8 mouse cellular contexts compared by ENCODE assay signal in genomic region chr8:77490095-77490781, GRCm38 (mm10). TPM values are rescaled to one million over a fixed set of nuclear protein-coding genes. Genes with fewer than 3 reads are reported as not detected.
DNase-seq lines count a peak whose midpoint lies in the region; ATAC-seq and TF ChIP-seq lines count a peak whose summit lies in the region.

No protein-coding gene starts in this region.

- no peak; the same call in 1 of the 2 replicates for ATAC-seq in embryonic facial prominence, embryonic 13.5 days (ENCODE audit: insufficient number of reproducible peaks, insufficient read depth, low FRiP score, low TSS enrichment, low read depth)
- no peak for ATAC-seq in liver, embryonic 11.5 days (replicated peaks; ENCODE audit: low FRiP score)
- peak; percentile 84 for ATAC-seq in stomach, postnatal 0 days (ENCODE audit: low FRiP score, low TSS enrichment)
- no peak for ATAC-seq in erythroblast, adult 5-6 weeks (replicated peaks; ENCODE audit: low FRiP score, poor library complexity, severe bottlenecking)
- ATAC-seq in forebrain, embryonic 11.5 days (replicated peaks; ENCODE audit: low FRiP score) = no peak

- TF ChIP-seq EP300 in stomach, postnatal 0 days (optimal IDR thresholded peaks at IDR 0.05) = peak; percentile 79

- H3K27me3 ChIP-seq in embryonic facial prominence, embryonic 13.5 days = no peaks in the 10 kb centered on the region
- no peaks in the 10 kb centered on the region for H3K27me3 ChIP-seq in liver, embryonic 11.5 days (replicated peaks; ENCODE audit: control insufficient read depth, insufficient read depth, low read length)
- H3K27me3 ChIP-seq in stomach, postnatal 0 days (ENCODE audit: control insufficient read depth, insufficient read depth, low read length) = no peaks in the 10 kb centered on the region
- no peaks in the 10 kb centered on the region for H3K27me3 ChIP-seq in forebrain, embryonic 11.5 days (ENCODE audit: control insufficient read depth, insufficient read depth, low read length)

- no peak overlapping the region for H3K4me3 ChIP-seq in embryonic facial prominence, embryonic 13.5 days
- no peak overlapping the region for H3K4me3 ChIP-seq in liver, embryonic 11.5 days (ENCODE audit: low read depth, low read length)
- no peak overlapping the region for H3K4me3 ChIP-seq in stomach, postnatal 0 days (ENCODE audit: low read depth, low read length)
- H3K4me3 ChIP-seq in forebrain, embryonic 11.5 days (ENCODE audit: low read depth, low read length) = no peak overlapping the region

- H3K9ac ChIP-seq in embryonic facial prominence, embryonic 13.5 days = no peak overlapping the region
- no peak overlapping the region for H3K9ac ChIP-seq in liver, embryonic 11.5 days (ENCODE audit: low read depth, low read length)
- no peak overlapping the region for H3K9ac ChIP-seq in stomach, postnatal 0 days (ENCODE audit: low read length)
- H3K9ac ChIP-seq in forebrain, embryonic 11.5 days (ENCODE audit: low read length) = no peak overlapping the region

- WGBS in embryonic facial prominence, embryonic 13.5 days = 27% methylated on average over 4 of the region's 4 CpGs
- 50% methylated on average over 4 of the region's 4 CpGs for WGBS in liver, embryonic 11.5 days
- 24% methylated on average over 4 of the region's 4 CpGs for WGBS in stomach, postnatal 0 days
- 81% methylated on average over 4 of the region's 4 CpGs for WGBS in forebrain, embryonic 11.5 days

- H3K4me1 ChIP-seq in embryonic facial prominence, embryonic 13.5 days = peaks cover 54% of the 10 kb centered on the region
- H3K4me1 ChIP-seq in liver, embryonic 11.5 days (replicated peaks; ENCODE audit: control insufficient read depth, insufficient read depth, low read length) = peaks cover 68% of the 10 kb centered on the region
- H3K4me1 ChIP-seq in stomach, postnatal 0 days (replicated peaks; ENCODE audit: control insufficient read depth, insufficient read depth) = peaks cover 22% of the 10 kb centered on the region
- H3K4me1 ChIP-seq in forebrain, embryonic 11.5 days (replicated peaks; ENCODE audit: control insufficient read depth, insufficient read depth, low read length) = no peaks in the 10 kb centered on the region

- H3K9me3 ChIP-seq in embryonic facial prominence, embryonic 13.5 days = no peaks in the 10 kb centered on the region
- H3K9me3 ChIP-seq in liver, embryonic 11.5 days (ENCODE audit: control insufficient read depth, low read length) = no peaks in the 10 kb centered on the region
- no peaks in the 10 kb centered on the region for H3K9me3 ChIP-seq in stomach, postnatal 0 days (ENCODE audit: control insufficient read depth, low read length)
- H3K9me3 ChIP-seq in forebrain, embryonic 11.5 days (ENCODE audit: control insufficient read depth, low read length) = no peaks in the 10 kb centered on the region

- no peak overlapping the region for H3K4me2 ChIP-seq in embryonic facial prominence, embryonic 13.5 days
- H3K4me2 ChIP-seq in liver, embryonic 11.5 days = no peak overlapping the region
- no peak overlapping the region for H3K4me2 ChIP-seq in stomach, postnatal 0 days (replicated peaks; ENCODE audit: low read depth)
- H3K4me2 ChIP-seq in forebrain, embryonic 11.5 days (ENCODE audit: low read depth, low read length, severe bottlenecking) = no peak overlapping the region

- TF ChIP-seq CTCF in stomach, postnatal 0 days (IDR thresholded peaks at IDR 0.05; ENCODE audit: low read depth) = no peak

- no peaks in the 10 kb centered on the region for H3K36me3 ChIP-seq in embryonic facial prominence, embryonic 13.5 days
- no peaks in the 10 kb centered on the region for H3K36me3 ChIP-seq in liver, embryonic 11.5 days (ENCODE audit: control insufficient read depth, insufficient read depth, low read length)
- no peaks in the 10 kb centered on the region for H3K36me3 ChIP-seq in stomach, postnatal 0 days (ENCODE audit: control insufficient read depth, insufficient read depth, low read length)
- no peaks in the 10 kb centered on the region for H3K36me3 ChIP-seq in forebrain, embryonic 11.5 days (ENCODE audit: control insufficient read depth, insufficient read depth, low read length)

- intact Hi-C loops in heart, postnatal 10 days (cut with DNase I) = no loop called here

- peak overlapping the region; percentile 51 for H3K27ac ChIP-seq in embryonic facial prominence, embryonic 13.5 days
- peak overlapping the region; percentile 47; the same call in 1 of the 2 replicates for H3K27ac ChIP-seq in liver, embryonic 11.5 days (ENCODE audit: low read depth, low read length)
- peak overlapping the region; percentile 86 for H3K27ac ChIP-seq in stomach, postnatal 0 days (replicated peaks)
- no peak overlapping the region for H3K27ac ChIP-seq in forebrain, embryonic 11.5 days (ENCODE audit: low read depth, low read length)

- DNase-seq in layer of hippocampus, adult 18-20 months (ENCODE audit: low spot score in 2 of 2) = peak; percentile 42 to 57
- no peak for DNase-seq in layer of hippocampus, postnatal 25 days (ENCODE audit: extremely low spot score in 1 of 2, low spot score in 1 of 2)
- DNase-seq in heart, postnatal 10 days = peak; percentile 68 to 69
- no peak for DNase-seq in liver, embryonic 11.5 days (ENCODE audit: low spot score)
- peak; percentile 32 for DNase-seq in stomach, postnatal 0 days (ENCODE audit: low spot score)
- no peak for DNase-seq in forebrain, embryonic 11.5 days (ENCODE audit: low spot score)

RNA-seq across cellular contexts. Expression of gene Arhgap10, which starts 27.5 kb away (rescaled TPM):
- total RNA-seq in layer of hippocampus, adult 18-20 months (2021) = 10 to 100 TPM; 11.0 to 11.3 TPM
- 1 to 10 TPM; 8.0 to 9.3 TPM for total RNA-seq in layer of hippocampus, postnatal 25 days (2021)
- polyA plus RNA-seq in embryonic facial prominence, embryonic 13.5 days (2015; fragmentation: Nextera tagmentation; extraction: Ambion mirVana) = 30.1 and 31.5 TPM in 2 replicates
- total RNA-seq in heart, postnatal 10 days (2021) = 10 to 100 TPM; 54.5 to 54.6 TPM
- 20.1 and 20.2 TPM in 2 replicates for polyA plus RNA-seq in liver, embryonic 11.5 days (2014; fragmentation: Nextera tagmentation; extraction: Ambion mirVana)
- polyA plus RNA-seq in stomach, postnatal 0 days (2015; fragmentation: Nextera tagmentation; extraction: Ambion mirVana) = 18.8 TPM in 2 replicates
- total RNA-seq in erythroblast, adult 5-6 weeks (2015; ENCODE audit: low replicate concordance) = 2.1 and 2.3 TPM in 2 replicates
- 2.6 and 3.2 TPM in 2 replicates for total RNA-seq in erythroblast, adult 5-6 weeks (2017; ENCODE audit: low replicate concordance)
- polyA plus RNA-seq in forebrain, embryonic 11.5 days (2014; fragmentation: Nextera tagmentation; extraction: Ambion mirVana) = 12.2 and 15.4 TPM in 2 replicates

RNA-seq across cellular contexts. Expression of gene Prmt9, which starts 59.0 kb away (rescaled TPM):
- total RNA-seq in layer of hippocampus, adult 18-20 months (2021) = 10 to 100 TPM; 17.4 to 19.2 TPM
- total RNA-seq in layer of hippocampus, postnatal 25 days (2021) = 10 to 100 TPM; 18.9 to 20.8 TPM
- polyA plus RNA-seq in embryonic facial prominence, embryonic 13.5 days (2015; fragmentation: Nextera tagmentation; extraction: Ambion mirVana) = 22.9 and 24.0 TPM in 2 replicates
- total RNA-seq in heart, postnatal 10 days (2021) = 10 to 100 TPM; 15.6 to 16.0 TPM
- polyA plus RNA-seq in liver, embryonic 11.5 days (2014; fragmentation: Nextera tagmentation; extraction: Ambion mirVana) = 17.0 and 21.3 TPM in 2 replicates
- 9.7 TPM in 2 replicates for polyA plus RNA-seq in stomach, postnatal 0 days (2015; fragmentation: Nextera tagmentation; extraction: Ambion mirVana)
- total RNA-seq in erythroblast, adult 5-6 weeks (2015; ENCODE audit: low replicate concordance) = 5.4 TPM in 2 replicates
- total RNA-seq in erythroblast, adult 5-6 weeks (2017; ENCODE audit: low replicate concordance) = 4.7 and 7.2 TPM in 2 replicates
- polyA plus RNA-seq in forebrain, embryonic 11.5 days (2014; fragmentation: Nextera tagmentation; extraction: Ambion mirVana) = 18.5 and 20.1 TPM in 2 replicates

Comparison
In these comparisons a context has a peak if more than half of its experiments do, and no peak if none do; other contexts are left out.
1. DNase-seq: peak in layer of hippocampus, adult 18-20 months (2 of 2), heart, postnatal 10 days (2 of 2) and stomach, postnatal 0 days (single experiment); none in layer of hippocampus, postnatal 25 days (0 of 2), liver, embryonic 11.5 days (single experiment) and forebrain, embryonic 11.5 days (single experiment).
2. RNA of gene Arhgap10, which starts 27.5 kb away (total RNA-seq): 54.5 to 54.6 TPM in heart, postnatal 10 days; 11.0 to 11.3 TPM in layer of hippocampus, adult 18-20 months, 8.0 to 9.3 TPM in layer of hippocampus, postnatal 25 days and 2.1 to 3.2 TPM in erythroblast, adult 5-6 weeks; every median in the first group is over 4 times any median in the second.